Mouse (Mus musculus) C2C12 (cell line): ENCODE data around the gene Spdef.

Experiments
- CEBPB ChIP-seq: IDR thresholded peaks from one replicate; pipeline ENCODE4 v1.6.1; 2011; ENCODE audit warnings: low read depth, mild to moderate bottlenecking, control low read depth, moderate library complexity
- CTCF ChIP-seq: IDR thresholded peaks from one replicate; pipeline ENCODE4 v1.5.1; 2011; ENCODE audit not compliant: control insufficient read depth, insufficient read depth, insufficient read length
- MAX ChIP-seq: IDR thresholded peaks from one replicate; pipeline ENCODE4 v1.6.1; 2011; ENCODE audit warnings: mild to moderate bottlenecking, control low read depth
- MYOG ChIP-seq: IDR thresholded peaks from one replicate; pipeline ENCODE4 v1.6.1; 2011; ENCODE audit not compliant: control insufficient read depth, insufficient read length; ENCODE audit errors: extremely low read depth
- USF1 ChIP-seq: IDR thresholded peaks from one replicate; pipeline ENCODE4 v1.6.1; 2011; ENCODE audit warnings: low read depth, mild to moderate bottlenecking, control low read depth, moderate library complexity

- no peak for TF ChIP-seq MYOG
- no peak for TF ChIP-seq CTCF
- TF ChIP-seq MAX: no peak
- no peak for TF ChIP-seq CEBPB
- no peak for TF ChIP-seq USF1
These were observed 52.5 kb downstream of the Spdef start for GRCm38 (mm10) chr17:27676270-27676669.
